Mouse (Mus musculus): ENCODE data around the gene Ffar2.
A peak's percentile ranks its signal among the peaks of the same experiment; 100 is the strongest.
"Not testable (repeated sequence)": the region's sequence is repeated elsewhere in the genome, so short reads cannot be mapped to it uniquely, and the experiment has no call there.

The Ffar2 gene

GRCm38 (mm10) chr7:30823675-30824074 lies at the start of gene Ffar2:
TSS of gene Ffar2 (minus strand) at chr7:30823775.
- DNase-seq (ENCODE audit: low spot score), result no peak

- DNase-seq (ENCODE audit: low spot score), result peak; percentile 30
These were observed 49.5 kb upstream of the Ffar2 start for GRCm38 (mm10) chr7:30873083-30873482.

- DNase-seq (ENCODE audit: low spot score), result no peak
These were observed 39.8 kb upstream of the Ffar2 start for GRCm38 (mm10) chr7:30863386-30863785.

GRCm38 (mm10) chr7:30861464-30861863 lies 37.9 kb upstream of the Ffar2 start, which contains the start of gene Ffar1:
TSS of gene Ffar1 (minus strand) at chr7:30861564.
- DNase-seq (ENCODE audit: low spot score), result no peak

GRCm38 (mm10) chr7:30859635-30860402 lies 36.2 kb upstream of the Ffar2 start:
- peak; percentile 42 for DNase-seq (ENCODE audit: low spot score)

- peak; percentile 81 for DNase-seq (ENCODE audit: low spot score)
These were observed 35.7 kb upstream of the Ffar2 start for GRCm38 (mm10) chr7:30859290-30859634.

GRCm38 (mm10) chr7:30857746-30858145 lies 34.2 kb upstream of the Ffar2 start:
- DNase-seq (ENCODE audit: low spot score), result no peak

- no peak for DNase-seq (ENCODE audit: low spot score)
These were observed 32.5 kb upstream of the Ffar2 start, which contains the start of gene Ffar3 for GRCm38 (mm10) chr7:30856078-30856477. TSS of gene Ffar3 (minus strand) at chr7:30856178.

GRCm38 (mm10) chr7:30851421-30851820 lies 27.8 kb upstream of the Ffar2 start:
- no peak for DNase-seq (ENCODE audit: low spot score)

GRCm38 (mm10) chr7:30847934-30848333 lies 24.4 kb upstream of the Ffar2 start:
- DNase-seq (ENCODE audit: low spot score), result no peak

GRCm38 (mm10) chr7:30847386-30847785 lies 23.8 kb upstream of the Ffar2 start:
- no peak for DNase-seq (ENCODE audit: low spot score)

GRCm38 (mm10) chr7:30846505-30847053 lies 23.0 kb upstream of the Ffar2 start:
- DNase-seq (ENCODE audit: low spot score), result no peak

GRCm38 (mm10) chr7:30844676-30845297 lies 21.2 kb upstream of the Ffar2 start:
- no peak for DNase-seq (ENCODE audit: low spot score)

GRCm38 (mm10) chr7:30842092-30842491 lies 18.5 kb upstream of the Ffar2 start:
- DNase-seq (ENCODE audit: low spot score), result no peak

- no peak for DNase-seq (ENCODE audit: low spot score)
These were observed 17.8 kb upstream of the Ffar2 start for GRCm38 (mm10) chr7:30841379-30841778.

GRCm38 (mm10) chr7:30840306-30840705 lies 16.7 kb upstream of the Ffar2 start:
- DNase-seq (ENCODE audit: low spot score), result no peak

GRCm38 (mm10) chr7:30837277-30837676 lies 13.7 kb upstream of the Ffar2 start:
- no peak for DNase-seq (ENCODE audit: low spot score)

GRCm38 (mm10) chr7:30832684-30833083 lies 9.1 kb upstream of the Ffar2 start:
- DNase-seq (ENCODE audit: low spot score), result not testable (repeated sequence)

GRCm38 (mm10) chr7:30832261-30832660 lies 8.7 kb upstream of the Ffar2 start:
- no peak for DNase-seq (ENCODE audit: low spot score)

- no peak for DNase-seq (ENCODE audit: low spot score)
These were observed 5.9 kb upstream of the Ffar2 start for GRCm38 (mm10) chr7:30829428-30829827.

- DNase-seq (ENCODE audit: low spot score), result not testable (repeated sequence)
These were observed 5.3 kb upstream of the Ffar2 start for GRCm38 (mm10) chr7:30828871-30829270.

GRCm38 (mm10) chr7:30826660-30827059 lies 3.1 kb upstream of the Ffar2 start:
- no peak for DNase-seq (ENCODE audit: low spot score)

- no peak for DNase-seq (ENCODE audit: low spot score)
These were observed 731 bp upstream of the Ffar2 start for GRCm38 (mm10) chr7:30824306-30824705.
